Mouse (Mus musculus): Measurements from ENCODE around the gene Opcml. TPM values are rescaled to one million over a fixed set of nuclear protein-coding genes. Genes with fewer than 3 reads are reported as not detected.

Gene Opcml
- polyA plus RNA-seq, 1 experiment from 2014 or later, result 1.6 TPM

GRCm38 (mm10) chr9:28776517-28777503 lies 986.2 kb downstream of the Opcml start:
- Histone ChIP-seq H3K27me3 (replicated peaks; ENCODE audit: control insufficient read depth, insufficient read depth, low read length) (no peaks in the 10 kb centered on the region), H3K9ac (ENCODE audit: low read depth, low read length) (no peak overlapping the region), H3K9me3 (ENCODE audit: control insufficient read depth, low read length) (no peaks in the 10 kb centered on the region), H3K4me3 (ENCODE audit: low read depth, low read length) (no peak overlapping the region), H3K36me3 (ENCODE audit: control insufficient read depth, insufficient read depth, low read length) (no peaks in the 10 kb centered on the region), H3K4me2 (no peak overlapping the region), H3K27ac (ENCODE audit: low read depth, low read length) (no peak overlapping the region), H3K4me1 (replicated peaks; ENCODE audit: control insufficient read depth, insufficient read depth, low read length) (no peaks in the 10 kb centered on the region)
- ATAC-seq (replicated peaks; ENCODE audit: low FRiP score) (no peak), DNase-seq (ENCODE audit: low spot score) (no peak)
- 69% methylated on average over 10 of the region's 10 CpGs for WGBS

- no peaks in the 10 kb centered on the region for H3K36me3 ChIP-seq (ENCODE audit: control insufficient read depth, insufficient read depth, low read length)
- no peaks in the 10 kb centered on the region for H3K27me3 ChIP-seq (replicated peaks; ENCODE audit: control insufficient read depth, insufficient read depth, low read length)
- no peak overlapping the region for H3K27ac ChIP-seq (ENCODE audit: low read depth, low read length)
- H3K9ac ChIP-seq (ENCODE audit: low read depth, low read length), result no peak overlapping the region
- H3K4me3 ChIP-seq (ENCODE audit: low read depth, low read length), result no peak overlapping the region
- H3K4me1 ChIP-seq (replicated peaks; ENCODE audit: control insufficient read depth, insufficient read depth, low read length), result no peaks in the 10 kb centered on the region
- H3K4me2 ChIP-seq, result no peak overlapping the region
- no peaks in the 10 kb centered on the region for H3K9me3 ChIP-seq (ENCODE audit: control insufficient read depth, low read length)
- 32% methylated on average over 4 of the region's 4 CpGs for WGBS
- no peak for ATAC-seq (replicated peaks; ENCODE audit: low FRiP score)
- no peak for DNase-seq (ENCODE audit: low spot score)
These were observed 993.3 kb downstream of the Opcml start for GRCm38 (mm10) chr9:28783834-28784233.

GRCm38 (mm10) chr9:28789439-28789838 lies 998.9 kb downstream of the Opcml start:
- H3K9me3 ChIP-seq (ENCODE audit: control insufficient read depth, low read length), result no peaks in the 10 kb centered on the region
- no peak overlapping the region for H3K9ac ChIP-seq (ENCODE audit: low read depth, low read length)
- no peaks in the 10 kb centered on the region for H3K4me1 ChIP-seq (replicated peaks; ENCODE audit: control insufficient read depth, insufficient read depth, low read length)
- no peak overlapping the region for H3K27ac ChIP-seq (ENCODE audit: low read depth, low read length)
- DNase-seq (ENCODE audit: low spot score) (no peak), ATAC-seq (replicated peaks; ENCODE audit: low FRiP score) (no peak)
- 72% methylated on average over 1 of the region's 1 CpGs for WGBS
- H3K4me3 ChIP-seq (ENCODE audit: low read depth, low read length), result no peak overlapping the region
- H3K27me3 ChIP-seq (replicated peaks; ENCODE audit: control insufficient read depth, insufficient read depth, low read length), result no peaks in the 10 kb centered on the region
- H3K4me2 ChIP-seq, result no peak overlapping the region
- H3K36me3 ChIP-seq (ENCODE audit: control insufficient read depth, insufficient read depth, low read length), result no peaks in the 10 kb centered on the region

GRCm38 (mm10) chr9:28800100-28800499 lies 1009.5 kb downstream of the Opcml start:
- Histone ChIP-seq H3K9ac (ENCODE audit: low read depth, low read length) (no peak overlapping the region), H3K27me3 (replicated peaks; ENCODE audit: control insufficient read depth, insufficient read depth, low read length) (no peaks in the 10 kb centered on the region), H3K4me2 (no peak overlapping the region), H3K36me3 (ENCODE audit: control insufficient read depth, insufficient read depth, low read length) (no peaks in the 10 kb centered on the region), H3K4me3 (ENCODE audit: low read depth, low read length) (no peak overlapping the region), H3K9me3 (ENCODE audit: control insufficient read depth, low read length) (no peaks in the 10 kb centered on the region), H3K27ac (ENCODE audit: low read depth, low read length) (no peak overlapping the region), H3K4me1 (replicated peaks; ENCODE audit: control insufficient read depth, insufficient read depth, low read length) (no peaks in the 10 kb centered on the region)
- ATAC-seq (replicated peaks; ENCODE audit: low FRiP score) (no peak), DNase-seq (ENCODE audit: low spot score) (no peak)
- 17% methylated on average over 2 of the region's 2 CpGs for WGBS

GRCm38 (mm10) chr9:28806666-28807065 lies 1016.1 kb downstream of the Opcml start:
- H3K27me3 ChIP-seq (replicated peaks; ENCODE audit: control insufficient read depth, insufficient read depth, low read length), result no peaks in the 10 kb centered on the region
- H3K4me2 ChIP-seq, result no peak overlapping the region
- H3K9ac ChIP-seq (ENCODE audit: low read depth, low read length), result no peak overlapping the region
- H3K27ac ChIP-seq (ENCODE audit: low read depth, low read length), result no peak overlapping the region
- no peaks in the 10 kb centered on the region for H3K9me3 ChIP-seq (ENCODE audit: control insufficient read depth, low read length)
- DNase-seq (ENCODE audit: low spot score) (no peak), ATAC-seq (replicated peaks; ENCODE audit: low FRiP score) (no peak)
- H3K36me3 ChIP-seq (ENCODE audit: control insufficient read depth, insufficient read depth, low read length), result no peaks in the 10 kb centered on the region
- H3K4me3 ChIP-seq (ENCODE audit: low read depth, low read length), result no peak overlapping the region
- no peaks in the 10 kb centered on the region for H3K4me1 ChIP-seq (replicated peaks; ENCODE audit: control insufficient read depth, insufficient read depth, low read length)

GRCm38 (mm10) chr9:28822060-28822459 lies 1031.5 kb downstream of the Opcml start:
- WGBS, result 87% methylated on average over 3 of the region's 3 CpGs

GRCm38 (mm10) chr9:28822466-28822865 lies 1031.9 kb downstream of the Opcml start:
- no peak overlapping the region for H3K4me2 ChIP-seq
- ATAC-seq (replicated peaks; ENCODE audit: low FRiP score) (no peak), DNase-seq (ENCODE audit: low spot score) (no peak)
- 64% methylated on average over 5 of the region's 5 CpGs for WGBS
- H3K9me3 ChIP-seq (ENCODE audit: control insufficient read depth, low read length), result no peaks in the 10 kb centered on the region
- no peak overlapping the region for H3K9ac ChIP-seq (ENCODE audit: low read depth, low read length)
- no peaks in the 10 kb centered on the region for H3K4me1 ChIP-seq (replicated peaks; ENCODE audit: control insufficient read depth, insufficient read depth, low read length)
- no peaks in the 10 kb centered on the region for H3K27me3 ChIP-seq (replicated peaks; ENCODE audit: control insufficient read depth, insufficient read depth, low read length)
- no peak overlapping the region for H3K27ac ChIP-seq (ENCODE audit: low read depth, low read length)
- no peaks in the 10 kb centered on the region for H3K36me3 ChIP-seq (ENCODE audit: control insufficient read depth, insufficient read depth, low read length)
- no peak overlapping the region for H3K4me3 ChIP-seq (ENCODE audit: low read depth, low read length)

More at GRCm38 (mm10) chr9:28822060-28822459, 1031.5 kb downstream of the Opcml start:
- no peak for DNase-seq (ENCODE audit: low spot score)
- H3K9me3 ChIP-seq (ENCODE audit: control insufficient read depth, low read length), result no peaks in the 10 kb centered on the region
- H3K4me1 ChIP-seq (replicated peaks; ENCODE audit: control insufficient read depth, insufficient read depth, low read length), result no peaks in the 10 kb centered on the region
- H3K4me2 ChIP-seq, result no peak overlapping the region
- H3K4me3 ChIP-seq (ENCODE audit: low read depth, low read length), result no peak overlapping the region
- H3K27ac ChIP-seq (ENCODE audit: low read depth, low read length), result no peak overlapping the region
- no peaks in the 10 kb centered on the region for H3K36me3 ChIP-seq (ENCODE audit: control insufficient read depth, insufficient read depth, low read length)
- H3K27me3 ChIP-seq (replicated peaks; ENCODE audit: control insufficient read depth, insufficient read depth, low read length), result no peaks in the 10 kb centered on the region
- H3K9ac ChIP-seq (ENCODE audit: low read depth, low read length), result no peak overlapping the region
- no peak for ATAC-seq (replicated peaks; ENCODE audit: low FRiP score)

GRCm38 (mm10) chr9:28825821-28826220 lies 1035.2 kb downstream of the Opcml start:
- Histone ChIP-seq H3K4me2 (no peak overlapping the region), H3K4me1 (replicated peaks; ENCODE audit: control insufficient read depth, insufficient read depth, low read length) (no peaks in the 10 kb centered on the region), H3K36me3 (ENCODE audit: control insufficient read depth, insufficient read depth, low read length) (no peaks in the 10 kb centered on the region), H3K27ac (ENCODE audit: low read depth, low read length) (no peak overlapping the region), H3K27me3 (replicated peaks; ENCODE audit: control insufficient read depth, insufficient read depth, low read length) (no peaks in the 10 kb centered on the region), H3K4me3 (ENCODE audit: low read depth, low read length) (no peak overlapping the region), H3K9me3 (ENCODE audit: control insufficient read depth, low read length) (no peaks in the 10 kb centered on the region), H3K9ac (ENCODE audit: low read depth, low read length) (no peak overlapping the region)
- DNase-seq (ENCODE audit: low spot score) (no peak), ATAC-seq (replicated peaks; ENCODE audit: low FRiP score) (no peak)
- 83% methylated on average over 2 of the region's 2 CpGs for WGBS
